Mouse (Mus musculus) erythroblast, embryonic 14.5 days (primary cell): ENCODE measurements around the gene St6galnac5. TPM values are rescaled to one million over a fixed set of nuclear protein-coding genes. Genes with fewer than 3 reads are reported as not detected.

Experiments used
- H3K27me3 ChIP-seq: 2 replicates; pipeline ENCODE4 v1.6.1; 2012; ENCODE audit warnings: inconsistent platforms; ENCODE audit not compliant: control insufficient read depth
- H3K36me3 ChIP-seq: 2 replicates; pipeline ENCODE4 v1.6.1; 2012; ENCODE audit warnings: mild to moderate bottlenecking, inconsistent platforms; ENCODE audit not compliant: control insufficient read depth
- H3K4me1 ChIP-seq: 2 replicates; pipeline ENCODE4 v1.6.1; 2012; ENCODE audit warnings: inconsistent platforms; ENCODE audit not compliant: control insufficient read depth
- H3K4me3 ChIP-seq: replicated peaks from 2 replicates; pipeline ENCODE3; 2012; ENCODE audit warnings: moderate library complexity, mild to moderate bottlenecking, inconsistent platforms
- H3K9me3 ChIP-seq: 2 replicates; pipeline ENCODE4 v1.6.1; 2012; ENCODE audit warnings: low read length, inconsistent platforms, mixed read lengths; ENCODE audit not compliant: control insufficient read depth
- GATA1 ChIP-seq: IDR thresholded peaks from 2 replicates; pipeline ENCODE4 v1.6.1; 2012; ENCODE audit warnings: low read length, inconsistent platforms, mixed read lengths
- TAL1 ChIP-seq: IDR thresholded peaks from 3 replicates; pipeline ENCODE4 v1.6.1; 2012; ENCODE audit warnings: low read length, inconsistent platforms, mixed read lengths
- polyA plus RNA-seq: library from polyadenylated mRNA; stranded (reverse); fragments of >175 nt; gene quantifications from 2 replicates; pipeline ENCODE4 v1.2.3, GENCODE M21; 2012

The St6galnac5 gene
- not detected in 2 replicates for polyA plus RNA-seq

DNA sequence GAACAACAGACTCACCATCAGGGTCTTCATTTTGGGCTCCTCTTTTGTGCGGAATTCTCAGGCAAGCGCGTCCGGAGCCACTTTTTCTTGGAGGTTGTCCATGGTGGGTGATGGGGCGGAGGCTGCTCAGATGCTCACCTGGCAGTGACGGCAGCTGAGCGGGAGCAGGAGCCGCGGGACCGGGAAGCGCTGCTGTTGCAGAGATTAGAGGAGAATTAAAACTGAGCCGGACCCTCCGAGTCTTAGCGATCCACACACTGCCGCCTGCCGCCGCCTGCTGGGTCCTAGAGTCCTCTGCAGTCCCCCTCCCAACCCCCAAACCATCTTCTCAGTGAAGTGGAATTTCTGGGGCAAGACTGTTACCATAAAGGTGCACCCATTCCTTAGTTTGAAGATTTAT lies at the start of gene St6galnac5:
TSS of gene St6galnac5 (minus strand) at position 259 of the 400 bp plus-strand sequence.
- Histone ChIP-seq H3K9me3 (no peaks in the 10 kb centered on the region; the same call in 1 of the 2 replicates), H3K4me3 (no peak within 1 kb of the TSS), H3K4me1 (peaks cover 6% of the 10 kb centered on the region), H3K36me3 (no peaks in the 10 kb centered on the region), H3K27me3 (peaks cover 56% of the 10 kb centered on the region)
- TF ChIP-seq TAL1 (no peak), GATA1 (no peak)

DNA sequence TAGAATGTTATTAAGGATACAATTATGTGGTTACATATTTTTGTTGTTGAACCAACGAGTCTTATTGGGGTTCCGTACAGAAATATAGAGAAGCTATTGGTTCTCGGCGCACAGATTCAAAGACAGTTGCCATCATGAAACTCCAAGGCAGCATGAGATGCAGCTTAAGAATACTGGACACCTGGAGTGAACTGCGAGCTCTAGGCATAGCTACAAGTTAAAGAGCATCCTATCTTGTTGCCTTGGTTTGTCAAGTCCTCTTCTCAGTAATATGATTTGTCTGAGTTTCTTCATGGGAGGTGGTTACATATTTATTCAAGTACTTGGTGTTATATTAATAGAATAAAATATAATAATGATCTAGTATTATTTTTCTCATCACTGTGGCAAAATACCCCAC lies 48.7 kb upstream of the St6galnac5 start:
- Histone ChIP-seq H3K4me3 (no peak overlapping the region), H3K4me1 (no peaks in the 10 kb centered on the region), H3K9me3 (no peaks in the 10 kb centered on the region), H3K36me3 (no peaks in the 10 kb centered on the region), H3K27me3 (no peaks in the 10 kb centered on the region)
- no peak for TF ChIP-seq GATA1
- no peak for TF ChIP-seq TAL1

DNA sequence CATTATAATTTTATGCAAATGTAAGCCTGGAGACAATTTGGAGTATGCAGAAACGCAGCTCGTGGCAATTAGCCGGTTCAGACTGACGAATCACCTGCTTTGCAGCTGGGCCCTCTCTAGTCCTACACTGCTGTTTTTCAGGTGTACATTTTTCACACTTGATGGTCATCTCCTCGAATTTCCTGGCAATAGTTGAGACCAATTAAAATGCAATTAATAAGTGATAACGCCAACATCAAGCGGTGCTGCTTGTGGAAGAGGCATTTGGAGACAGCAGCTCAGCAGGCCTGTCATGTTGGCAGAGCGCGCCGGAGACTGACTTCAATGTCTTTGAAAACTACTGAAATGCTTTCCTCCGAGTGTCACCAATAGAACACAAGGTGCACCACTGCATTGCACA lies 42.0 kb upstream of the St6galnac5 start:
- H3K4me1 ChIP-seq: no peaks in the 10 kb centered on the region
- no peaks in the 10 kb centered on the region for H3K9me3 ChIP-seq
- no peak overlapping the region for H3K4me3 ChIP-seq
- H3K36me3 ChIP-seq: no peaks in the 10 kb centered on the region
- TF ChIP-seq GATA1 (no peak), TAL1 (no peak)
- H3K27me3 ChIP-seq: no peaks in the 10 kb centered on the region

DNA sequence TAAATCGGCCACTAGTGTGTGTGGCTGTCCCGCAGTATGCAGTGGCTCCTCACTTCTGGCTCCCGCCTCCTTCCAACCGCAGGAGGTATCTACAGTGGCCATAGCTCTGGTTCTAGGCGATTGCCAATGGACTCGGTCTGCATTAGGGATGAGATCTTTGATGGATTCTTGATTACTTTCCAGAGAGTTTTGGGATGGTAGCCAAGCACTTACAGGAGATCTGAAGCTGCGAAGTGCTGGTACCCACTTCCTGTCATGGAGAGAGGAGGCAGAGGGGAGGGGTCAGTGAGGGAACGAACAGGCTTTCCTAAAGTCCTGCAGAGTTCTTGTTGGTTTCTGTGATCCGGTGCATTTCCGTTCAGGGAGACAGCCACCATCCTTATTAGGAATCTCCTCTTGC lies 36.0 kb upstream of the St6galnac5 start:
- H3K36me3 ChIP-seq: no peaks in the 10 kb centered on the region
- H3K4me3 ChIP-seq: no peak overlapping the region
- TF ChIP-seq TAL1: no peak
- no peak for TF ChIP-seq GATA1
- H3K9me3 ChIP-seq: no peaks in the 10 kb centered on the region
- no peaks in the 10 kb centered on the region for H3K4me1 ChIP-seq
- H3K27me3 ChIP-seq: no peaks in the 10 kb centered on the region

DNA sequence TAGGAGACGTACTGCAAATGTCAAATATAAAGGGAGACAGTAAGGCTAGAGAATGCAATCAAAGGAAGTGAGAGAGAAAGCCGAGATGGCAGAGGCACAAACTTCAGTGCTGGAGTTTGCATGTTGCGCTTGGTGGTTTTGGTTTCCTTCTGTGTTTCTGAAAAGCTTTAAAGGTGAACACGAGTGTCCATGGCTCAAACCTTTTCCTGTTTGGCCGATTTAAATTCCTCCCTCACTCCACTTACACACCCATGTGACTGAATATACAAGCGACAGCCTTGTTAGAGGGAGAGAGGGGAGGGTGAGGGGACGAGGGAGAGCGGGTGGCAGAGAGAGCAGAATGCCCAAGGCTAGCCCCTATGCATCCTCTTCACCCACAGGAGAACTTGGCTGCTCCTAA lies 34.3 kb upstream of the St6galnac5 start:
- Histone ChIP-seq H3K36me3 (no peaks in the 10 kb centered on the region), H3K9me3 (no peaks in the 10 kb centered on the region), H3K4me1 (no peaks in the 10 kb centered on the region), H3K4me3 (no peak overlapping the region), H3K27me3 (no peaks in the 10 kb centered on the region)
- no peak for TF ChIP-seq TAL1
- no peak for TF ChIP-seq GATA1

DNA sequence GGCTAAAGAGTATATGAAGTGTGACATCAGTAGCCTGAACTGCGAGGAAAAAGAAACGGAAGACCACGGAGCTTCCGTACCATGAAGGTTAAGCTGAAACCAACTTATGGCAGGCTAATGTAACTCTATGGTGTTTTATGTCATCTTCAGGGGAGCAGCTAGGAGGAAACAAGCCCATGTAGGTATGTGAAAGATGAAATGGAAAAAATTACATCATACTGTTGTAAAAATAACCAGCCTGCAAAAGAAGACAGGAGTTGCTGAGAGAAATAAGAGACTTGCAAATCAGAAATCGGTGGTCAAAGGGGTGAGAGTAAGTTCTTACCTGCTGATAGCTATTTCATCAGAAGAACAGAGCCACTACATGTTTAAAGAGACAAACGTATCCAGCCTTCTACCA lies 24.8 kb upstream of the St6galnac5 start:
- no peak overlapping the region for H3K4me3 ChIP-seq
- no peaks in the 10 kb centered on the region for H3K36me3 ChIP-seq
- no peaks in the 10 kb centered on the region for H3K4me1 ChIP-seq
- TF ChIP-seq TAL1: no peak
- no peak for TF ChIP-seq GATA1
- 0 out of 2 replicates have a peak, but pooled peaks cover 2% of the 10 kb centered on the region for H3K9me3 ChIP-seq
- no peaks in the 10 kb centered on the region for H3K27me3 ChIP-seq

DNA sequence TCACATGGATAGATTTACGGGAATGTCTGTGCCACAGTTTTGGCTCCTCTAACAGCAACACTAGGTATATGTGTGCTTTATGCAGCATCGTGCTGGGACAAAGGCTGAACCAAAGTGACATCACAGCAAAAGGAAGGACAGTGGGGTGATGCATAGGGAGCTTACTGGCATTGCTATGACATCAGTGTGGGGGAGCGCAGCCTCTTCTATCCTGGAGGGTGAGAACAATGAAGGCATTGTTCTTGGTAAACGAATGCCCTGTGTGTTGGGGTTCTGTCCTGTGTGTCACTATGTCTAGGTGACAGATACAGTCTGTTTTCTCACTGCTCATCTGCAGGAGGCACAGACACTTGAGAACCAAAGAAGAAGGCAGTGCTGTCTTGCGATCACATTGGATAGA lies 16.9 kb upstream of the St6galnac5 start:
- Histone ChIP-seq H3K4me1 (no peaks in the 10 kb centered on the region), H3K4me3 (no peak overlapping the region)

DNA sequence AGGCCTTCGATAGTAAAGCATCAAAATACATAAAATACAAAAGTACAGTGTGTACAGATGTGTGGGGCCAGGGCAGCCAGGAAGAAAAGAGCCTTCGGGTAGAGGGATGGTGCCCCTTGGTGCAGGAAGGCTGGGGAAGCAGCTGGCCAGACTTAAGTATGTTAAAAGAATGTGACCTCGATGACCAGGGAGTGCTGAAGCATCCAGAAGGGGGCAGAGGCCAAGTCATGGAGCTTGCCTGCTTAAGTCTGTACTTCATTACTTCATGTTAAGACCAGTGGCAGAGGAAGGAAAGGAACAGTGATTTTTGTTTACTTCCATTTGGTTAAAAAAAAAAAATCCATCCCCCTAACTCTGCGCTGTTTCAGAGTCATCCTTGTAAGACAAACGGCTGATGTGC lies 16.1 kb upstream of the St6galnac5 start:
- no peaks in the 10 kb centered on the region for H3K4me1 ChIP-seq
- H3K4me3 ChIP-seq: no peak overlapping the region
- no peaks in the 10 kb centered on the region for H3K9me3 ChIP-seq
- H3K36me3 ChIP-seq: no peaks in the 10 kb centered on the region
- H3K27me3 ChIP-seq: no peaks in the 10 kb centered on the region
- TF ChIP-seq TAL1 (no peak), GATA1 (no peak)

More for the DNA sequence above, 16.9 kb upstream of the St6galnac5 start:
- TF ChIP-seq GATA1 (no peak), TAL1 (no peak)
- Histone ChIP-seq H3K9me3 (no peaks in the 10 kb centered on the region), H3K36me3 (no peaks in the 10 kb centered on the region), H3K27me3 (no peaks in the 10 kb centered on the region)

DNA sequence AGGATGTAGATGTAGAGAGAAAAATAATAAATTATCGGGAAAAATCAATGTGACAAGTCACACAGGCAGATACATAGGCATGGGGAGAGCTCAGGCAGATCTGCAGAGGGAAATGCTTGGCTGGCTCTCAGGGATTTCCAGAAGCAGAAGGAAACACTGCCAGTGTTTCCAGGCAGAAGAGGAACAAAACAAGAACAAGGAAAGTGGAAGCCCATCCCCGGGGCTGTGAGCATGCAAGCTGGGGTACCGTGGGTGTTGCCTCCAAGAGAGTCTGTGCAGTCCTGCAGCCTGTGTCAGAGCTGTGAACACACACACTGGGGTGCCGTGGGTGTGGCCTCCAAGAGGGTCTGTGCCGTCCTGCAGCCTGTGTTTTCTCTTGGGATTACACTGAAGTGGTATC lies 11.6 kb upstream of the St6galnac5 start:
- H3K27me3 ChIP-seq: no peaks in the 10 kb centered on the region
- no peaks in the 10 kb centered on the region for H3K36me3 ChIP-seq
- no peak overlapping the region for H3K4me3 ChIP-seq
- no peaks in the 10 kb centered on the region for H3K4me1 ChIP-seq
- H3K9me3 ChIP-seq: no peaks in the 10 kb centered on the region
- TF ChIP-seq GATA1 (no peak), TAL1 (no peak)

DNA sequence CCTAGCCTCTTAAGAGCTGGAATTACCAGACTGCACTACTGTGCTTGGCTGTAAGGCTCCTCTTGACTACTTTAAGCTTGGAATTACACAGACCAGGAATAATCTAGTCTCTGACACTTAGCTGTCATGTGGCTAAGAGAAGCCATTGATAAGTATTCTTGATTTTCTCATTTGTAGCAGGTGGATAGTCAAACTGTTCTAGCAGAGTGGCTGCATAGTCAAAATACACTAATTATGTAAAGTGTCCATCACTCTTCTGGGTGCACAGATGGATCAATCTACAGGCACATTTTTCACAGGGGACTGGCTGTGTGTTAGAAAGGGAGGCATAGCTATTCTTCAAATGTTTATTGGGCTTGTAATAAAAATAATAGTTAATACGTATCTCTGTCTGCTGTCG lies 8.7 kb upstream of the St6galnac5 start:
- H3K4me1 ChIP-seq: no peaks in the 10 kb centered on the region
- no peaks in the 10 kb centered on the region for H3K9me3 ChIP-seq
- H3K4me3 ChIP-seq: no peak overlapping the region
- H3K36me3 ChIP-seq: no peaks in the 10 kb centered on the region
- TF ChIP-seq TAL1 (no peak), GATA1 (no peak)
- no peaks in the 10 kb centered on the region for H3K27me3 ChIP-seq
